Mouse (Mus musculus) MEL (cell line): ENCODE data around the gene Pla1a. TPM values are rescaled to one million over a fixed set of nuclear protein-coding genes. Genes with fewer than 3 reads are reported as not detected.

Source experiments
- DNase-seq: peaks from one replicate; pipeline ENCODE4 v3.0.0; 2011; ENCODE audit warnings: low read depth, low spot score
- H3K27ac ChIP-seq: 2 replicates; pipeline ENCODE4 v1.5.1; 2012; ENCODE audit warnings: low read depth, mild to moderate bottlenecking, control low read depth, low read length, moderate library complexity; ENCODE audit not compliant: control insufficient read depth
- H3K27me3 ChIP-seq, 2 experiments: fragments of 150-350 bp in 1 of 2; sonication (generic) in 1 of 2; 2 replicates each; pipeline ENCODE4 v1.6.1; 2012; ENCODE audit warnings: low read length in 2 of 2, mild to moderate bottlenecking in 2 of 2, improper control_type of control experiment in 1 of 2, moderate library complexity in 1 of 2; ENCODE audit not compliant: insufficient read depth in 2 of 2, control insufficient read depth in 1 of 2
- H3K36me3 ChIP-seq, 2 experiments: 2 replicates each; pipeline ENCODE4 v1.6.1; 2012 to 2014; ENCODE audit warnings: low read length in 2 of 2, improper control_type of control experiment in 1 of 2, inconsistent platforms in 1 of 2, mild to moderate bottlenecking in 1 of 2; ENCODE audit not compliant: insufficient read depth in 2 of 2, control insufficient read depth in 1 of 2
- H3K4me1 ChIP-seq, 2 experiments: fragments of 150-350 bp in 1 of 2; sonication (generic) in 1 of 2; 2 replicates each; pipeline ENCODE4 v1.6.1; 2012; ENCODE audit warnings: low read length in 2 of 2, improper control_type of control experiment in 1 of 2, mild to moderate bottlenecking in 1 of 2; ENCODE audit not compliant: insufficient read depth in 2 of 2, control insufficient read depth in 1 of 2
- H3K4me3 ChIP-seq, 2 experiments: fragments of 150-350 bp in 1 of 2; sonication (generic) in 1 of 2; 2 replicates each; pipeline ENCODE4 v1.5.1; 2012; ENCODE audit warnings: low read depth in 2 of 2, low read length in 2 of 2, mild to moderate bottlenecking in 2 of 2, moderate library complexity in 2 of 2, control low read depth in 1 of 2, improper control_type of control experiment in 1 of 2; ENCODE audit not compliant: control insufficient read depth in 1 of 2, insufficient read depth in 1 of 2
- H3K79me2 ChIP-seq: 2 replicates; pipeline ENCODE4 v1.6.1; 2012; ENCODE audit warnings: mild to moderate bottlenecking, low read length, moderate library complexity; ENCODE audit not compliant: control insufficient read depth, poor library complexity, insufficient read depth
- H3K9ac ChIP-seq: 2 replicates; pipeline ENCODE4 v1.6.1; 2012; ENCODE audit warnings: low read depth, mild to moderate bottlenecking, control low read depth, low read length, moderate library complexity; ENCODE audit not compliant: control insufficient read depth, poor library complexity, severe bottlenecking
- H3K9me3 ChIP-seq: fragments of 150-350 bp; sonication (generic); replicated peaks from 2 replicates; pipeline ENCODE4 v1.6.1; 2012; ENCODE audit warnings: mild to moderate bottlenecking, low read length, improper control_type of control experiment, moderate library complexity; ENCODE audit not compliant: insufficient read depth
- BHLHE40 ChIP-seq: IDR thresholded peaks from 2 replicates; pipeline ENCODE4 v1.6.1; 2012; ENCODE audit warnings: low read depth, mild to moderate bottlenecking, inconsistent platforms, low read length, improper control_type of control experiment, borderline replicate concordance
- CHD1 ChIP-seq: IDR thresholded peaks from 2 replicates; pipeline ENCODE4 v1.6.1; 2012; ENCODE audit warnings: low read depth, mild to moderate bottlenecking, inconsistent platforms, low read length, improper control_type of control experiment
- CHD2 ChIP-seq: IDR thresholded peaks from 2 replicates; pipeline ENCODE4 v1.6.1; 2011; ENCODE audit warnings: low read length, improper control_type of control experiment
- CTCF ChIP-seq, 3 experiments: IDR thresholded peaks in 2 of 3; conservative IDR thresholded peaks in 1 of 3; 2 replicates each; pipeline ENCODE4 v1.5.1; 2011 to 2012; ENCODE audit warnings: low read length in 3 of 3, low read depth in 2 of 3, mild to moderate bottlenecking in 2 of 3, improper control_type of control experiment in 1 of 3, inconsistent platforms in 1 of 3, mixed read lengths in 1 of 3, moderate library complexity in 1 of 3; ENCODE audit not compliant: control insufficient read depth in 1 of 3, insufficient read depth in 1 of 3, poor library complexity in 1 of 3, severe bottlenecking in 1 of 3
- E2F4 ChIP-seq: IDR thresholded peaks from 2 replicates; pipeline ENCODE4 v1.6.1; 2011; ENCODE audit warnings: low read depth, low read length, improper control_type of control experiment, borderline replicate concordance
- ELF1 ChIP-seq: IDR thresholded peaks from 2 replicates; pipeline ENCODE4 v1.6.1; 2014; ENCODE audit warnings: low read depth, mild to moderate bottlenecking, inconsistent platforms, low read length, improper control_type of control experiment, moderate library complexity
- EP300 ChIP-seq, 2 experiments: IDR thresholded peaks; 2 replicates each; pipeline ENCODE4 v1.6.1; 2011; ENCODE audit warnings: improper control_type of control experiment in 2 of 2, low read length in 2 of 2, low read depth in 1 of 2, mild to moderate bottlenecking in 1 of 2
- ETS1 ChIP-seq: IDR thresholded peaks from 2 replicates; pipeline ENCODE4 v1.6.1; 2012; ENCODE audit warnings: low read depth, mild to moderate bottlenecking, inconsistent platforms, low read length, improper control_type of control experiment, moderate library complexity
- GABPA ChIP-seq: IDR thresholded peaks from 2 replicates; pipeline ENCODE4 v1.6.1; 2012; ENCODE audit warnings: low read depth, mild to moderate bottlenecking, inconsistent platforms, low read length, improper control_type of control experiment, moderate library complexity
- GATA1 ChIP-seq: IDR thresholded peaks from 2 replicates; pipeline ENCODE4 v1.6.1; 2011; ENCODE audit warnings: low read depth, low read length, improper control_type of control experiment
- HCFC1 ChIP-seq: IDR thresholded peaks from 2 replicates; pipeline ENCODE4 v1.6.1; 2012; ENCODE audit warnings: low read depth, mild to moderate bottlenecking, inconsistent platforms, low read length, improper control_type of control experiment, moderate library complexity
- MAX ChIP-seq: IDR thresholded peaks from 2 replicates; pipeline ENCODE4 v1.6.1; 2011; ENCODE audit warnings: low read length, improper control_type of control experiment
- MXI1 ChIP-seq: IDR thresholded peaks from 2 replicates; pipeline ENCODE4 v1.6.1; 2011; ENCODE audit warnings: mild to moderate bottlenecking, low read depth, low read length, improper control_type of control experiment
- MYB ChIP-seq: IDR thresholded peaks from 2 replicates; pipeline ENCODE4 v1.6.1; 2011; ENCODE audit warnings: mild to moderate bottlenecking, low read depth, low read length, improper control_type of control experiment
- NELFE ChIP-seq: IDR thresholded peaks from 2 replicates; pipeline ENCODE4 v1.6.1; 2011; ENCODE audit warnings: low read depth, low read length, improper control_type of control experiment
- NRF1 ChIP-seq: IDR thresholded peaks from 2 replicates; pipeline ENCODE4 v1.6.1; 2014; ENCODE audit warnings: low read depth, mild to moderate bottlenecking, inconsistent platforms, low read length, improper control_type of control experiment, moderate library complexity; ENCODE audit not compliant: poor library complexity, insufficient read depth, severe bottlenecking
- POLR2A ChIP-seq, 2 experiments: IDR thresholded peaks; 2 replicates each; pipeline ENCODE4 v1.6.1; 2011 to 2012; ENCODE audit warnings: low read length in 2 of 2, mild to moderate bottlenecking in 2 of 2, control low read depth in 1 of 2, improper control_type of control experiment in 1 of 2, low read depth in 1 of 2, moderate library complexity in 1 of 2; ENCODE audit not compliant: control insufficient read depth in 1 of 2, insufficient read depth in 1 of 2, poor library complexity in 1 of 2
- POLR2AphosphoS2 ChIP-seq: IDR thresholded peaks from 2 replicates; pipeline ENCODE4 v1.6.1; 2011; ENCODE audit warnings: low read length, improper control_type of control experiment
- POLR2AphosphoS5 ChIP-seq: IDR thresholded peaks from 2 replicates; pipeline ENCODE4 v1.6.1; 2012; ENCODE audit warnings: low read depth, borderline replicate concordance, mild to moderate bottlenecking, inconsistent platforms, low read length, moderate library complexity, mixed read lengths
- RAD21 ChIP-seq: IDR thresholded peaks from 2 replicates; pipeline ENCODE4 v1.6.1; 2011; ENCODE audit warnings: mild to moderate bottlenecking, low read depth, low read length, improper control_type of control experiment
- RCOR1 ChIP-seq: IDR thresholded peaks from 2 replicates; pipeline ENCODE4 v1.6.1; 2012; ENCODE audit warnings: low read depth, mild to moderate bottlenecking, inconsistent platforms, low read length, improper control_type of control experiment
- TCF12 ChIP-seq: IDR thresholded peaks from 2 replicates; pipeline ENCODE4 v1.6.1; 2014; ENCODE audit warnings: low read depth, mild to moderate bottlenecking, inconsistent platforms, low read length, improper control_type of control experiment, moderate library complexity
- UBTF ChIP-seq: IDR thresholded peaks from 2 replicates; pipeline ENCODE4 v1.6.1; 2012; ENCODE audit warnings: low read depth, mild to moderate bottlenecking, inconsistent platforms, low read length, improper control_type of control experiment, moderate library complexity, borderline replicate concordance; ENCODE audit not compliant: insufficient read depth
- USF2 ChIP-seq, 2 experiments: IDR thresholded peaks; 2 replicates each; pipeline ENCODE4 v1.6.1; 2011 to 2012; ENCODE audit warnings: improper control_type of control experiment in 2 of 2, low read length in 2 of 2, borderline replicate concordance in 1 of 2, inconsistent platforms in 1 of 2, low read depth in 1 of 2, mild to moderate bottlenecking in 1 of 2; ENCODE audit not compliant: insufficient read depth in 1 of 2
- ZC3H11A ChIP-seq: IDR thresholded peaks from 2 replicates; pipeline ENCODE4 v1.6.1; 2012; ENCODE audit warnings: low read depth, mild to moderate bottlenecking, inconsistent platforms, low read length, improper control_type of control experiment
- ZMIZ1 ChIP-seq: IDR thresholded peaks from 2 replicates; pipeline ENCODE4 v1.6.1; 2012; ENCODE audit warnings: low read depth, mild to moderate bottlenecking, inconsistent platforms, low read length, improper control_type of control experiment, moderate library complexity
- ZNF384 ChIP-seq: IDR thresholded peaks from 2 replicates; pipeline ENCODE4 v1.6.1; 2012; ENCODE audit warnings: low read depth, mild to moderate bottlenecking, inconsistent platforms, low read length, improper control_type of control experiment
- polyA plus RNA-seq, 2 experiments: library from polyadenylated mRNA; stranded (reverse) in 1 of 2; unstranded in 1 of 2; fragments of >175 nt in 1 of 2; fragments of >200 nt in 1 of 2; gene quantifications; 2 replicates each; pipeline versions ENCODE4 v1.2.1 to v1.2.4; 2012; ENCODE audit warnings: low replicate concordance in 2 of 2, low read depth in 1 of 2; ENCODE audit not compliant: insufficient read length in 2 of 2, insufficient read depth in 1 of 2, missing spikeins in 1 of 2
- total RNA-seq: library from RNA; depleted of rRNA; stranded (reverse); fragments of 300-350 nt; gene quantifications from 2 replicates; pipeline ENCODE4 v1.2.3, GENCODE M21; 2012

The Pla1a gene
- total and polyA plus RNA-seq, 3 experiments: 0.04 TPM; not detected in 2

DNA sequence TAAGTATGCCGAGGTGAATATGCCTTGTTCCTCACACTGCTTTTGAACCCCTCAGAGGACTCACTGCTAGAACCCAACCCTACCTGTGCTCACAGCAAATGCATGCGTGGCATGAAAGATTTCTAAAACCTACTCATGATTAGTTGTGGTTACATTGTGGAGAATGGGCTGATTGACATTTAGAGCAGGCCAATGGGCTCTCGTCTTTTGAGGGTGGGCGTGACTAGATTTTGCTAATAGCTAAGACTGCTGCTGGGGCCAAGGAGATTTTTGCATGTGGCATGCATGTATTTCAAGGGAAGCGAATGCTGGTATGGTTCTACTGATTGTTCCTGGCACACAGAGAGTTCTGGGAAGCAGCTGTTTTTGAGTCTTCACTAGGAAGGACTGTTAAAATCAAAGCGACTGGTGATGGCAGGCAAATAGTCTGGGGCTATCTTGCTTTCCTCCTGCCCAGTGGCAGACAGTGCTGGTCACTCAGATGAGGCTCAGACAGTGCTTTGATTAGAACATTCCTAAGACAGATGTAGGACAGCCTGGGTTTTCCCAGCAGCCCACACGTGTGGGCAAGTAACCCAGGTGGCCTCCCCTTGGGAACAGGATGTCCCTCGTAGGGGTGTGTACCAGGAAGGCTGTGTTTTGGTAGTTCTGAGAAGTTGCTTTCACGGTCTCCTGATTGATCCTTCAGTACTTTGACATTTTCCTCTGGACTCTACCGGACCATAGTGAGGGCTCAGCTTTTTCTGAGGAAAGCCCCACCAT lies 58.4 kb downstream of the Pla1a start (continued):
- TF ChIP-seq MAX (peak; percentile 84; the same call in 1 of the 2 replicates), GABPA (no peak), UBTF (no peak), USF2 (IDR thresholded peaks at IDR 0.05; ENCODE audit: borderline replicate concordance in 1 of 2, insufficient read depth in 1 of 2, low read depth in 1 of 2, low read length in 2 of 2) (no peak), CHD2 (no peak), ETS1 (peak; percentile 51), ZNF384 (no peak), MXI1 (peak; percentile 78)

DNA sequence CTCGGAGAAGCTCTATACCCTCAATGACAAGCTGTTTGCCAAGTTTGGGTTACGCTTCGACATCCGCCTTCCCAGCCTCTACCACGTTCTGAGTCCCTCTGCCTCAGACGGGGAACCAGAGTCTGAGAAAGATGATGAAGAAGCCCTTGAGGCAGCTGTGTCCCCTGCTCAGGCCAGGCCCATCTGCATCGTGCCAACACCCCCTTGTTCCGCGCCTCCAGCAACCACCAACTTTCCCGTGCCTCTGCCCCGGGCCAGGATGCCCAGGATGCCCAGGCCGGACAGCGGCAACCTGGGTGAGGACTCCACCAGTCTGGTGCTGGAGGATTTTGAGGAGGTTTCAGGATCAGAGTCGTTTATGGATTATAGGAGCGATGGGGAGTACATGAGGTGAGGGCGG lies 59.0 kb downstream of the Pla1a start:
- H3K4me1 ChIP-seq: peaks cover 23 to 54% of the 10 kb centered on the region in 2 experiments
- peak overlapping the region; percentile 56 to 60 for H3K4me3 ChIP-seq
- peaks cover 3 to 42% of the 10 kb centered on the region in 2 experiments; a peak in 3 of 4 replicates for H3K36me3 ChIP-seq
- H3K79me2 ChIP-seq: peaks cover 25% of the 10 kb centered on the region
- peak; percentile 64 for DNase-seq
- TF ChIP-seq ZMIZ1: no peak
- no peak for TF ChIP-seq EP300 (IDR thresholded peaks at IDR 0.05; ENCODE audit: low read depth in 1 of 2, low read length in 2 of 2)
- H3K27me3 ChIP-seq: no peaks in the 10 kb centered on the region
- H3K9ac ChIP-seq: peak overlapping the region; percentile 80
- H3K27ac ChIP-seq: peak overlapping the region; percentile 100
- H3K9me3 ChIP-seq: no peaks in the 10 kb centered on the region

DNA sequence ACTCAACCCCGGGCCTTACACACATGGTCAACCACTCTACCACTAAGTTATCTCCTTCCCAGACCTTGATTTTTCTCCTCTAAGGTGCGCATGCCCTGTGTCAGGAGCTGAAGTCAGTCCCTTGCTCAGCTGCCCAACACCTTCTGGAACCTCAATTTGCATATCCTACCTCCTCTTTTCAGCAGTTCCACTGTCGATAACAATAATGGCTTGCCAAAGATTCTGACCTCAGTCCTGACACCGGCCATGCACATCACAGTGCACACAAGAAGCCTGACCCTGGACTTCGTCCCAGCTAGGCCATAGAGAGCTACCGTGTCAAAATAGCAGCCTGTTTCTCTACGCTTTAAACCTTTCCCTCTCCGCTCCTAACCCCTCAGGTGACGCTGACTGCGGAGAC lies 59.5 kb downstream of the Pla1a start:
- H3K4me1 ChIP-seq: peaks cover 26 to 54% of the 10 kb centered on the region in 2 experiments
- H3K9me3 ChIP-seq: no peaks in the 10 kb centered on the region
- H3K27me3 ChIP-seq: no peaks in the 10 kb centered on the region
- H3K4me3 ChIP-seq: peak overlapping the region; percentile 56 to 60
- DNase-seq: peak; percentile 82
- H3K36me3 ChIP-seq: peaks cover 3 to 44% of the 10 kb centered on the region in 2 experiments; a peak in 3 of 4 replicates
- peaks cover 25% of the 10 kb centered on the region for H3K79me2 ChIP-seq
- H3K27ac ChIP-seq: peak overlapping the region; percentile 100
- H3K9ac ChIP-seq: peak overlapping the region; percentile 80
- TF ChIP-seq CHD2: no peak
- peak; percentile 86 for TF ChIP-seq ETS1
- no peak for TF ChIP-seq CHD1
- peak; percentile 77 for TF ChIP-seq ZMIZ1
- TF ChIP-seq GABPA: no peak
- no peak for TF ChIP-seq ELF1
- TF ChIP-seq BHLHE40: 0 out of 2 replicates have a peak, but pooled peaks have one; percentile 7
- TF ChIP-seq MAX: no peak
- no peak for TF ChIP-seq POLR2AphosphoS2
- no peak for TF ChIP-seq E2F4
- TF ChIP-seq MXI1: peak; percentile 39
- no peak for TF ChIP-seq CTCF (IDR thresholded peaks at IDR 0.05 in 2 of 3, conservative IDR thresholded peaks at IDR 0.05 in 1 of 3; ENCODE audit: control insufficient read depth in 1 of 3, insufficient read depth in 1 of 3, low read depth in 2 of 3, low read length in 3 of 3, poor library complexity in 1 of 3, severe bottlenecking in 1 of 3)
- no peak; the same call in 1 of the 2 replicates for TF ChIP-seq GATA1
- peak; percentile 49 for TF ChIP-seq NELFE
- TF ChIP-seq POLR2AphosphoS5: no peak
- TF ChIP-seq ZC3H11A: no peak
- peak; percentile 87 for TF ChIP-seq NRF1
- TF ChIP-seq TCF12: peak; percentile 59
- no peak for TF ChIP-seq MYB
- no peak for TF ChIP-seq RAD21
- TF ChIP-seq POLR2A (IDR thresholded peaks at IDR 0.05; ENCODE audit: control insufficient read depth in 1 of 2, insufficient read depth in 1 of 2, low read depth in 1 of 2, low read length in 2 of 2, poor library complexity in 1 of 2): no peak
- peak; percentile 46 for TF ChIP-seq RCOR1
- TF ChIP-seq HCFC1: peak; percentile 69
- TF ChIP-seq UBTF: no peak
